Mouse (Mus musculus) megakaryocyte, embryonic 14.5 days (primary cell): ENCODE measurements around the gene Hoxa10. TPM values are rescaled to one million over a fixed set of nuclear protein-coding genes. Genes with fewer than 3 reads are reported as not detected.
A peak's percentile ranks its signal among the peaks of the same experiment; 100 is the strongest.

Experiments
- H3K27me3 ChIP-seq: replicated peaks from 2 replicates; pipeline ENCODE3; 2012; ENCODE audit warnings: inconsistent platforms
- H3K36me3 ChIP-seq: replicated peaks from 2 replicates; pipeline ENCODE3; 2012; ENCODE audit warnings: low read length, inconsistent platforms, mixed read lengths
- H3K4me1 ChIP-seq: 2 replicates; pipeline ENCODE4 v1.6.1; 2012; ENCODE audit warnings: inconsistent platforms
- H3K4me3 ChIP-seq: replicated peaks from 2 replicates; pipeline ENCODE3; 2012; ENCODE audit warnings: moderate library complexity, mild to moderate bottlenecking, inconsistent platforms
- H3K9me3 ChIP-seq: 2 replicates; pipeline ENCODE4 v1.6.1; 2012; ENCODE audit warnings: inconsistent platforms
- FLI1 ChIP-seq: IDR thresholded peaks from 2 replicates; pipeline ENCODE4 v1.6.1; 2012; ENCODE audit warnings: low read length, inconsistent platforms, mixed read lengths
- GATA1 ChIP-seq: IDR thresholded peaks from 3 replicates; pipeline ENCODE4 v1.6.1; 2012; ENCODE audit warnings: mixed read lengths, low read length, inconsistent platforms, borderline replicate concordance
- polyA plus RNA-seq: library from polyadenylated mRNA; stranded (reverse); fragments of >175 nt; gene quantifications from 2 replicates; pipeline ENCODE4 v1.2.3, GENCODE M21; 2012; ENCODE audit warnings: low replicate concordance; ENCODE audit not compliant: insufficient read depth

The Hoxa10 gene
- polyA plus RNA-seq, 1 experiment = 0.10 TPM

- 0 out of 2 replicates have a peak, but pooled peaks cover 3% of the 10 kb centered on the region for H3K4me1 ChIP-seq
- TF ChIP-seq GATA1 = no peak
- no peak for TF ChIP-seq FLI1
- peaks cover 23% of the 10 kb centered on the region for H3K27me3 ChIP-seq
- H3K4me3 ChIP-seq = no peak overlapping the region
- peaks cover 13% of the 10 kb centered on the region for H3K36me3 ChIP-seq
- peaks cover 26% of the 10 kb centered on the region for H3K9me3 ChIP-seq
These were observed 40.4 kb downstream of the Hoxa10 start for GRCm38 (mm10) chr6:52200073-52200750.

GRCm38 (mm10) chr6:52197271-52197670 is 43.4 kb downstream of the Hoxa10 start:
- Histone ChIP-seq H3K27me3 (peaks cover 29% of the 10 kb centered on the region), H3K4me1 (peaks cover 6% of the 10 kb centered on the region), H3K36me3 (no peaks in the 10 kb centered on the region), H3K9me3 (no peaks in the 10 kb centered on the region), H3K4me3 (no peak overlapping the region)
- TF ChIP-seq FLI1 (no peak), GATA1 (no peak)

- Histone ChIP-seq H3K27me3 (peaks cover 32% of the 10 kb centered on the region), H3K4me3 (no peak overlapping the region), H3K36me3 (no peaks in the 10 kb centered on the region), H3K4me1 (peaks cover 10% of the 10 kb centered on the region), H3K9me3 (no peaks in the 10 kb centered on the region)
- TF ChIP-seq FLI1 (no peak), GATA1 (no peak)
These were observed 43.8 kb downstream of the Hoxa10 start for GRCm38 (mm10) chr6:52196811-52197210.

GRCm38 (mm10) chr6:52194690-52195089 is 46.0 kb downstream of the Hoxa10 start:
- Histone ChIP-seq H3K4me3 (no peak overlapping the region), H3K27me3 (peaks cover 42% of the 10 kb centered on the region), H3K9me3 (0 out of 2 replicates have a peak, but pooled peaks cover 5% of the 10 kb centered on the region), H3K4me1 (peaks cover 10% of the 10 kb centered on the region), H3K36me3 (no peaks in the 10 kb centered on the region)
- TF ChIP-seq GATA1 (no peak), FLI1 (no peak)

- no peaks in the 10 kb centered on the region for H3K36me3 ChIP-seq
- peaks cover 10% of the 10 kb centered on the region for H3K4me1 ChIP-seq
- peak overlapping the region; percentile 95 for H3K4me3 ChIP-seq
- no peak for TF ChIP-seq FLI1
- no peak for TF ChIP-seq GATA1
- H3K27me3 ChIP-seq = peaks cover 47% of the 10 kb centered on the region
- 0 out of 2 replicates have a peak, but pooled peaks cover 5% of the 10 kb centered on the region for H3K9me3 ChIP-seq
These were observed 48.6 kb downstream of the Hoxa10 start for GRCm38 (mm10) chr6:52191860-52192550.

GRCm38 (mm10) chr6:52190906-52191810 is 49.5 kb downstream of the Hoxa10 start, which contains the start of gene Hoxa4:
TSS of gene Hoxa4 (minus strand) at chr6:52191753.
- TF ChIP-seq GATA1 (no peak), FLI1 (no peak)
- Histone ChIP-seq H3K9me3 (0 out of 2 replicates have a peak, but pooled peaks cover 5% of the 10 kb centered on the region), H3K4me3 (peak within 1 kb of the TSS; percentile 95), H3K36me3 (no peaks in the 10 kb centered on the region), H3K27me3 (peaks cover 48% of the 10 kb centered on the region), H3K4me1 (peaks cover 9% of the 10 kb centered on the region)

GRCm38 (mm10) chr6:52190410-52190809 is 50.2 kb downstream of the Hoxa10 start:
- Histone ChIP-seq H3K36me3 (no peaks in the 10 kb centered on the region), H3K4me3 (no peak overlapping the region), H3K4me1 (peaks cover 7% of the 10 kb centered on the region), H3K27me3 (peaks cover 50% of the 10 kb centered on the region), H3K9me3 (0 out of 2 replicates have a peak, but pooled peaks cover 5% of the 10 kb centered on the region)
- TF ChIP-seq GATA1 = no peak
- TF ChIP-seq FLI1 = no peak

- Histone ChIP-seq H3K9me3 (0 out of 2 replicates have a peak, but pooled peaks cover 5% of the 10 kb centered on the region), H3K4me3 (no peak overlapping the region), H3K27me3 (peaks cover 49% of the 10 kb centered on the region), H3K36me3 (no peaks in the 10 kb centered on the region), H3K4me1 (peaks cover 7% of the 10 kb centered on the region)
- TF ChIP-seq FLI1 = no peak
- TF ChIP-seq GATA1 = no peak
These were observed 50.7 kb downstream of the Hoxa10 start for GRCm38 (mm10) chr6:52189909-52190308.

- no peaks in the 10 kb centered on the region for H3K36me3 ChIP-seq
- peaks cover 7% of the 10 kb centered on the region for H3K4me1 ChIP-seq
- peaks cover 48% of the 10 kb centered on the region for H3K27me3 ChIP-seq
- H3K9me3 ChIP-seq = 0 out of 2 replicates have a peak, but pooled peaks cover 5% of the 10 kb centered on the region
- TF ChIP-seq GATA1 (no peak), FLI1 (no peak)
- H3K4me3 ChIP-seq = no peak overlapping the region
These were observed 51.5 kb downstream of the Hoxa10 start for GRCm38 (mm10) chr6:52189172-52189591.
